Mouse (Mus musculus) c-Kit-positive CD71-negative TER-119-negative erythroid progenitor cells, embryonic 14.5 days (primary cell): ENCODE results near the gene Irgm1.
"Not testable (repeated sequence)": the region's sequence is repeated elsewhere in the genome, so short reads cannot be mapped to it uniquely, and the experiment has no call there.

ENCODE experiments used
- DNase-seq: peaks from one replicate; pipeline ENCODE4 v3.0.0-alpha.2; 2013; ENCODE audit warnings: low read depth

Gene Irgm1

GRCm38 (mm10) chr11:48853474-48854180 is 17.9 kb downstream of the Irgm1 start:
- peak; percentile 74 for DNase-seq

GRCm38 (mm10) chr11:48852624-48853473 is 18.6 kb downstream of the Irgm1 start:
- DNase-seq: no peak

- no peak for DNase-seq
Observed at GRCm38 (mm10) chr11:48852190-48852589, 19.3 kb downstream of the Irgm1 start.

- no peak for DNase-seq
Observed at GRCm38 (mm10) chr11:48851270-48851995, 20.1 kb downstream of the Irgm1 start.

GRCm38 (mm10) chr11:48850240-48850639 is 21.2 kb downstream of the Irgm1 start:
- no peak for DNase-seq

- DNase-seq: no peak
Observed at GRCm38 (mm10) chr11:48846881-48847280, 24.6 kb downstream of the Irgm1 start.

GRCm38 (mm10) chr11:48846362-48846761 is 25.1 kb downstream of the Irgm1 start:
- DNase-seq: not testable (repeated sequence)

GRCm38 (mm10) chr11:48845244-48845815 is 26.2 kb downstream of the Irgm1 start:
- DNase-seq: no peak

GRCm38 (mm10) chr11:48844309-48844708 is 27.2 kb downstream of the Irgm1 start:
- DNase-seq: no peak

GRCm38 (mm10) chr11:48843202-48843601 is 28.3 kb downstream of the Irgm1 start:
- DNase-seq: no peak

- no peak for DNase-seq
Observed at GRCm38 (mm10) chr11:48842378-48842792, 29.1 kb downstream of the Irgm1 start.

- no peak for DNase-seq
Observed at GRCm38 (mm10) chr11:48841213-48841612, 30.3 kb downstream of the Irgm1 start.

- DNase-seq: no peak
Observed at GRCm38 (mm10) chr11:48840805-48841204, 30.7 kb downstream of the Irgm1 start.

GRCm38 (mm10) chr11:48838879-48839680 is 32.4 kb downstream of the Irgm1 start:
- no peak for DNase-seq

GRCm38 (mm10) chr11:48838181-48838797 is 33.2 kb downstream of the Irgm1 start:
- no peak for DNase-seq

GRCm38 (mm10) chr11:48837310-48838180 is 33.9 kb downstream of the Irgm1 start:
- no peak for DNase-seq

- no peak for DNase-seq
Observed at GRCm38 (mm10) chr11:48836990-48837309, 34.5 kb downstream of the Irgm1 start.

GRCm38 (mm10) chr11:48835923-48836322 is 35.6 kb downstream of the Irgm1 start:
- DNase-seq: no peak

GRCm38 (mm10) chr11:48833731-48834639 is 37.5 kb downstream of the Irgm1 start:
- no peak for DNase-seq
